Mouse (Mus musculus) limb, embryonic 12.5 days (tissue): ENCODE measurements at regions not wholly inside any gene's neighbourhood (a gene's known extent, or its start where the extent isn't known, plus 50 kb on each side); places are given as distances from the start of the nearest gene placed in this dataset.

Experiments
- ATAC-seq: fragments of 200-750 bp; cut with Nextera tagmentation; 2 replicates; pipeline ENCODE4 v1.8.0; 2017; ENCODE audit warnings: low read depth, moderate TSS enrichment; ENCODE audit not compliant: insufficient number of reproducible peaks, insufficient read depth, low FRiP score, low TSS enrichment
- H3K27ac ChIP-seq: fragments of 300-500 bp; sonication (generic); 2 replicates; pipeline ENCODE4 v1.5.1; 2016; ENCODE audit warnings: mild to moderate bottlenecking, moderate library complexity
- H3K27me3 ChIP-seq: fragments of 300-500 bp; sonication (generic); 2 replicates; pipeline ENCODE4 v1.6.1; 2016; ENCODE audit warnings: mild to moderate bottlenecking, moderate library complexity
- H3K36me3 ChIP-seq: fragments of 300-500 bp; sonication (generic); 2 replicates; pipeline ENCODE4 v1.6.1; 2016; ENCODE audit warnings: mild to moderate bottlenecking, moderate library complexity
- H3K4me1 ChIP-seq: fragments of 300-500 bp; sonication (generic); replicated peaks from 2 replicates; pipeline ENCODE4 v1.6.1; 2016
- H3K4me2 ChIP-seq: fragments of 300-500 bp; sonication (generic); 2 replicates; pipeline ENCODE4 v1.6.1; 2016; ENCODE audit warnings: mild to moderate bottlenecking, moderate library complexity
- H3K4me3 ChIP-seq: fragments of 300-500 bp; sonication (generic); replicated peaks from 2 replicates; pipeline ENCODE4 v1.5.1; 2016; ENCODE audit warnings: mild to moderate bottlenecking
- H3K9ac ChIP-seq: fragments of 300-500 bp; sonication (generic); replicated peaks from 2 replicates; pipeline ENCODE4 v1.6.1; 2016; ENCODE audit warnings: mild to moderate bottlenecking, moderate library complexity
- H3K9me3 ChIP-seq: fragments of 300-500 bp; sonication (generic); 2 replicates; pipeline ENCODE4 v1.6.1; 2016; ENCODE audit warnings: mild to moderate bottlenecking, moderate library complexity
- WGBS: fragments of 180-500 bp; shearing (Covaris S2); methylation state at CpG from one replicate; pipeline ENCODE4 v1.1.7; 2016; 5-methylcytosine and 5-hydroxymethylcytosine counted together

GRCm38 (mm10) chr3:60320213-60320936 lies 152.3 kb upstream of the Mbnl1 start:
- Histone ChIP-seq H3K27ac (no peak overlapping the region), H3K36me3 (no peaks in the 10 kb centered on the region), H3K4me2 (no peak overlapping the region), H3K4me3 (no peak overlapping the region), H3K9me3 (no peaks in the 10 kb centered on the region), H3K27me3 (no peaks in the 10 kb centered on the region), H3K9ac (no peak overlapping the region), H3K4me1 (no peaks in the 10 kb centered on the region)
- 48% methylated on average over 1 of the region's 1 CpGs for WGBS
- no peak for ATAC-seq

- Histone ChIP-seq H3K9ac (no peak overlapping the region), H3K4me3 (no peak overlapping the region), H3K4me2 (no peak overlapping the region), H3K4me1 (no peaks in the 10 kb centered on the region), H3K9me3 (no peaks in the 10 kb centered on the region), H3K27ac (no peak overlapping the region), H3K36me3 (no peaks in the 10 kb centered on the region), H3K27me3 (no peaks in the 10 kb centered on the region)
- no peak for ATAC-seq
Observed at GRCm38 (mm10) chr3:60323514-60323913, 149.1 kb upstream of the Mbnl1 start.

- H3K27me3 ChIP-seq: no peaks in the 10 kb centered on the region
- H3K4me1 ChIP-seq: no peaks in the 10 kb centered on the region
- H3K9ac ChIP-seq: no peak overlapping the region
- no peaks in the 10 kb centered on the region for H3K9me3 ChIP-seq
- ATAC-seq: no peak
- H3K4me3 ChIP-seq: no peak overlapping the region
- H3K4me2 ChIP-seq: no peak overlapping the region
- H3K36me3 ChIP-seq: no peaks in the 10 kb centered on the region
- no peak overlapping the region for H3K27ac ChIP-seq
Observed at GRCm38 (mm10) chr3:60324416-60324815, 148.2 kb upstream of the Mbnl1 start.

- no peak overlapping the region for H3K4me3 ChIP-seq
- no peaks in the 10 kb centered on the region for H3K27me3 ChIP-seq
- no peak overlapping the region for H3K4me2 ChIP-seq
- no peak overlapping the region for H3K9ac ChIP-seq
- ATAC-seq: no peak
- no peaks in the 10 kb centered on the region for H3K36me3 ChIP-seq
- no peak overlapping the region for H3K27ac ChIP-seq
- H3K4me1 ChIP-seq: no peaks in the 10 kb centered on the region
- no peaks in the 10 kb centered on the region for H3K9me3 ChIP-seq
Observed at GRCm38 (mm10) chr3:60324969-60325368, 147.7 kb upstream of the Mbnl1 start.

- Histone ChIP-seq H3K4me1 (no peaks in the 10 kb centered on the region), H3K27me3 (no peaks in the 10 kb centered on the region), H3K27ac (no peak overlapping the region), H3K4me2 (no peak overlapping the region), H3K9ac (no peak overlapping the region), H3K9me3 (no peaks in the 10 kb centered on the region), H3K36me3 (no peaks in the 10 kb centered on the region), H3K4me3 (no peak overlapping the region)
- no peak for ATAC-seq
Observed at GRCm38 (mm10) chr3:60332460-60332859, 140.2 kb upstream of the Mbnl1 start.

GRCm38 (mm10) chr3:60333669-60334068 lies 139.0 kb upstream of the Mbnl1 start:
- ATAC-seq: no peak
- Histone ChIP-seq H3K36me3 (no peaks in the 10 kb centered on the region), H3K9ac (no peak overlapping the region), H3K9me3 (no peaks in the 10 kb centered on the region), H3K4me3 (no peak overlapping the region), H3K4me1 (no peaks in the 10 kb centered on the region), H3K4me2 (no peak overlapping the region), H3K27ac (no peak overlapping the region), H3K27me3 (no peaks in the 10 kb centered on the region)
- WGBS: 89% methylated on average over 2 of the region's 2 CpGs

GRCm38 (mm10) chr3:60334133-60334532 lies 138.5 kb upstream of the Mbnl1 start:
- no peaks in the 10 kb centered on the region for H3K36me3 ChIP-seq
- no peaks in the 10 kb centered on the region for H3K4me1 ChIP-seq
- H3K9ac ChIP-seq: no peak overlapping the region
- 95% methylated on average over 2 of the region's 2 CpGs for WGBS
- H3K9me3 ChIP-seq: no peaks in the 10 kb centered on the region
- H3K27ac ChIP-seq: no peak overlapping the region
- no peaks in the 10 kb centered on the region for H3K27me3 ChIP-seq
- H3K4me2 ChIP-seq: no peak overlapping the region
- no peak for ATAC-seq
- H3K4me3 ChIP-seq: no peak overlapping the region

GRCm38 (mm10) chr3:60346390-60346789 lies 126.2 kb upstream of the Mbnl1 start:
- Histone ChIP-seq H3K4me3 (no peak overlapping the region), H3K27me3 (no peaks in the 10 kb centered on the region), H3K36me3 (no peaks in the 10 kb centered on the region), H3K4me1 (no peaks in the 10 kb centered on the region), H3K27ac (no peak overlapping the region), H3K4me2 (no peak overlapping the region), H3K9me3 (no peaks in the 10 kb centered on the region), H3K9ac (no peak overlapping the region)
- no peak for ATAC-seq

- no peak overlapping the region for H3K9ac ChIP-seq
- no peaks in the 10 kb centered on the region for H3K27me3 ChIP-seq
- H3K9me3 ChIP-seq: no peaks in the 10 kb centered on the region
- H3K4me2 ChIP-seq: no peak overlapping the region
- H3K36me3 ChIP-seq: no peaks in the 10 kb centered on the region
- H3K4me3 ChIP-seq: no peak overlapping the region
- 85% methylated on average over 1 of the region's 1 CpGs for WGBS
- no peak overlapping the region for H3K27ac ChIP-seq
- no peak for ATAC-seq
- H3K4me1 ChIP-seq: no peaks in the 10 kb centered on the region
Observed at GRCm38 (mm10) chr3:60347049-60347448, 125.6 kb upstream of the Mbnl1 start.

GRCm38 (mm10) chr3:60371176-60371965 lies 101.3 kb upstream of the Mbnl1 start:
- ATAC-seq: no peak
- H3K9me3 ChIP-seq: no peaks in the 10 kb centered on the region
- H3K27me3 ChIP-seq: no peaks in the 10 kb centered on the region
- no peak overlapping the region for H3K27ac ChIP-seq
- no peaks in the 10 kb centered on the region for H3K4me1 ChIP-seq
- H3K4me3 ChIP-seq: no peak overlapping the region
- WGBS: 83% methylated on average over 2 of the region's 2 CpGs
- no peak overlapping the region for H3K9ac ChIP-seq
- no peak overlapping the region for H3K4me2 ChIP-seq
- no peaks in the 10 kb centered on the region for H3K36me3 ChIP-seq

- H3K27me3 ChIP-seq: no peaks in the 10 kb centered on the region
- no peaks in the 10 kb centered on the region for H3K4me1 ChIP-seq
- H3K9ac ChIP-seq: no peak overlapping the region
- no peak overlapping the region for H3K27ac ChIP-seq
- ATAC-seq: no peak
- H3K4me2 ChIP-seq: no peak overlapping the region
- H3K9me3 ChIP-seq: no peaks in the 10 kb centered on the region
- no peaks in the 10 kb centered on the region for H3K36me3 ChIP-seq
- WGBS: 85% methylated on average over 1 of the region's 1 CpGs
- H3K4me3 ChIP-seq: no peak overlapping the region
Observed at GRCm38 (mm10) chr3:60373662-60374061, 99.0 kb upstream of the Mbnl1 start.

GRCm38 (mm10) chr3:60388593-60388992 lies 84.0 kb upstream of the Mbnl1 start:
- 54% methylated on average over 2 of the region's 2 CpGs for WGBS
- H3K9ac ChIP-seq: no peak overlapping the region
- H3K4me3 ChIP-seq: no peak overlapping the region
- no peaks in the 10 kb centered on the region for H3K36me3 ChIP-seq
- no peaks in the 10 kb centered on the region for H3K27me3 ChIP-seq
- H3K9me3 ChIP-seq: no peaks in the 10 kb centered on the region
- H3K27ac ChIP-seq: no peak overlapping the region
- H3K4me1 ChIP-seq: no peaks in the 10 kb centered on the region
- no peak overlapping the region for H3K4me2 ChIP-seq
- no peak for ATAC-seq
